11 mouse cellular contexts compared by ENCODE assay signal in the genomic region with DNA sequence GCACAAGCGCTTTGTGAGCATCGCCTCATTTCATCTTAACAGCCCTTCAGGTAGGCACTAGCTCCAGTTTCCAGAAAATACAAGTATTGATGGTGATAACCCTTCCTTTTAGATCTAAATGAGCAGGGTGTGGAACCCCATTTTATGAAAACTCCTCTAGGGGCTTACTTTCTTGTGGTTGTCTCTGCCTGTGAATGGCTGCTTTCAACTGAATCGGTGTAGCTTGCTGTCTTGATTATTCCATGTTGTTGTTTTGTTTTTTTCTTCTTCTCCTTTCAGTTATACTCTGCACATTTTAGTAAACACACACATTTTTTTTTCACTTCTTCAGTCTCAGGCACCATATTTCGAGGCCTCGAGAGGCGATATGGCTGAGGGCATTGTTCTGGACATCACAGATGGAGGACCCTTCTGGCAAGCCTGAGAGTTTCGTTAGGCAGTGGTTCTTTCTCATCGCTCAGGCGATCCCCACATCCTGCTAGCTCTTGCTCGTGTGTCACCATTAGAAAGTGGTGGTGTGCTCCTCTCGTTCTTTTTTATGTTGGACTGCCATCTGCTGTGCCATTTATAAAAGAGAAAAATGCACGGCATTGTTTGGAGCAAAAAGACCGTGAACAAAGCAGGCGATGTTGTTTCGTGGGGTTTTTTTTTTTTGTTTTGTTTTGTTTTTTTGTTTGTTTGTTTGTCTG. TPM values are rescaled to one million over a fixed set of nuclear protein-coding genes. Genes with fewer than 3 reads are reported as not detected.
DNase-seq lines count a peak whose midpoint lies in the region; ATAC-seq and TF ChIP-seq lines count a peak whose summit lies in the region.
"Had no signal": no experiment of that assay in that cellular context is flagged by ENCODE, and none has a peak within 500 bp of the region (broad histone marks: within the 10 kb centered on the region; RNA-seq: fewer than 3 reads in every experiment).

No protein-coding gene starts in this region.

- no peaks in the 10 kb centered on the region for H3K36me3 ChIP-seq in hindbrain, postnatal 0 days (ENCODE audit: insufficient read depth, low read length)
- H3K36me3 ChIP-seq: limb, embryonic 13.5 days had no signal

- ATAC-seq in hindbrain, postnatal 0 days = peak; percentile 87

- H3K27me3 ChIP-seq in hindbrain, postnatal 0 days (ENCODE audit: insufficient read depth, low read length) = no peaks in the 10 kb centered on the region

- peak; percentile 63 for TF ChIP-seq CTCF in hindbrain, postnatal 0 days (IDR thresholded peaks at IDR 0.05; ENCODE audit: low read depth)

- H3K27ac ChIP-seq in hindbrain, postnatal 0 days = no peak overlapping the region
- H3K27ac ChIP-seq: limb, embryonic 13.5 days had no signal

- no peak overlapping the region for H3K4me3 ChIP-seq in hindbrain, postnatal 0 days (ENCODE audit: low read length)
- H3K4me3 ChIP-seq: limb, embryonic 13.5 days had no signal

- H3K9me3 ChIP-seq in hindbrain, postnatal 0 days (ENCODE audit: low read length) = no peaks in the 10 kb centered on the region
- H3K9me3 ChIP-seq: limb, embryonic 13.5 days had no signal

- H3K4me1 ChIP-seq in hindbrain, postnatal 0 days (ENCODE audit: insufficient read depth, low read length) = no peaks in the 10 kb centered on the region
- H3K4me1 ChIP-seq: limb, embryonic 13.5 days had no signal

- H3K4me2 ChIP-seq in hindbrain, postnatal 0 days (ENCODE audit: low read depth, low read length) = peak overlapping the region; percentile 11; the same call in 1 of the 2 replicates
- H3K4me2 ChIP-seq: limb, embryonic 13.5 days had no signal

- 47% methylated on average over 15 of the region's 15 CpGs for WGBS in hindbrain, postnatal 0 days

- H3K9ac ChIP-seq in hindbrain, postnatal 0 days (replicated peaks; ENCODE audit: low read length) = no peak overlapping the region
- H3K9ac ChIP-seq: limb, embryonic 13.5 days had no signal

- DNase-seq in embryo, embryonic 10 days (ENCODE audit: low spot score) = peak; percentile 7
- DNase-seq in embryo, embryonic 9.5 days (ENCODE audit: extremely low spot score) = no peak
- peak; percentile 6 for DNase-seq in right cerebral cortex, adult 18-20 months
- no peak for DNase-seq in right cerebral cortex, postnatal 25 days
- DNase-seq in hindbrain, postnatal 0 days (ENCODE audit: low spot score) = peak; percentile 70
- DNase-seq in ovary, postnatal 10 days (ENCODE audit: low spot score) = no peak
- no peak for DNase-seq in kidney, postnatal 10 days
- no peak for DNase-seq in urinary bladder, adult 2 months (ENCODE audit: low spot score)
- DNase-seq: gastrocnemius, postnatal 25 days; heart, postnatal 14 days had no signal

RNA-seq across cellular contexts. Expression of a gene that starts 23.0 kb away (rescaled TPM):
- 4.9 and 10.0 TPM in 2 replicates for total RNA-seq in hindbrain, postnatal 0 days (2014; rRNA removed)
- polyA plus RNA-seq in hindbrain, postnatal 0 days (2015; fragmentation: Nextera tagmentation; extraction: Ambion mirVana) = 8.8 TPM in 2 replicates
- 8.8 and 9.1 TPM in 2 replicates for polyA plus RNA-seq in urinary bladder, adult 2 months (2012; rRNA removed)

Comparison
In these comparisons a context has a peak if more than half of its experiments do, and no peak if none do; other contexts are left out.
1. DNase-seq: peak in embryo, embryonic 10 days (single experiment), right cerebral cortex, adult 18-20 months (single experiment) and hindbrain, postnatal 0 days (single experiment); none in embryo, embryonic 9.5 days (single experiment), right cerebral cortex, postnatal 25 days (single experiment), ovary, postnatal 10 days (single experiment), kidney, postnatal 10 days (single experiment) and urinary bladder, adult 2 months (single experiment).